Mouse (Mus musculus) megakaryocyte, adult 5-6 weeks (primary cell): ENCODE data around the gene Cntln. TPM values are rescaled to one million over a fixed set of nuclear protein-coding genes. Genes with fewer than 3 reads are reported as not detected.

Experiments used
- total RNA-seq, 2 experiments: library from RNA; stranded (forward) in 1 of 2; stranded (reverse) in 1 of 2; fragments of 153-499, 151-499 nt in 1 of 2; fragments of 221-1000, 200-1000 nt in 1 of 2; gene quantifications; 2 replicates each; pipeline versions ENCODE4 v1.2.3 to v1.2.4; 2015 to 2017

Gene Cntln
- total RNA-seq, 2 experiments from 2014 or later: 13.8 to 22.7 TPM

Other genes with a start within 250 kb of the Cntln start
- not detected in 2 replicates for gene Bnc2, start 209.0 kb upstream of the Cntln start, total RNA-seq (2015)
- gene Bnc2, start 209.0 kb upstream of the Cntln start, total RNA-seq (2017): not detected in 2 replicates